Mouse (Mus musculus) heart, embryonic 10.5 days (tissue): ENCODE data around the gene Il10rb. TPM values are rescaled to one million over a fixed set of nuclear protein-coding genes. Genes with fewer than 3 reads are reported as not detected.

Experiments used
- DNase-seq: peaks from one replicate; pipeline ENCODE4 v3.0.0-alpha.2; 2017; ENCODE audit warnings: low spot score
- H3K27ac ChIP-seq: fragments of 300-500 bp; sonication (generic); 2 replicates; pipeline ENCODE4 v1.5.1; 2016; ENCODE audit warnings: mild to moderate bottlenecking
- H3K27me3 ChIP-seq: fragments of 300-500 bp; sonication (generic); 2 replicates; pipeline ENCODE4 v1.6.1; 2016; ENCODE audit warnings: mild to moderate bottlenecking; ENCODE audit not compliant: poor library complexity, insufficient read depth, severe bottlenecking
- H3K36me3 ChIP-seq: fragments of 300-500 bp; sonication (generic); 2 replicates; pipeline ENCODE4 v1.6.1; 2016; ENCODE audit warnings: mild to moderate bottlenecking, moderate library complexity
- H3K4me1 ChIP-seq: fragments of 300-500 bp; sonication (generic); 2 replicates; pipeline ENCODE4 v1.6.1; 2016; ENCODE audit warnings: mild to moderate bottlenecking
- H3K4me3 ChIP-seq: fragments of 300-500 bp; sonication (generic); 2 replicates; pipeline ENCODE4 v1.5.1; 2016; ENCODE audit warnings: mild to moderate bottlenecking, moderate library complexity
- H3K9me3 ChIP-seq: fragments of 300-500 bp; sonication (generic); 2 replicates; pipeline ENCODE4 v1.6.1; 2016; ENCODE audit warnings: mild to moderate bottlenecking, moderate library complexity
- WGBS: fragments of 180-500 bp; shearing (Covaris S2); methylation state at CpG from one replicate; pipeline ENCODE4 v1.1.7; 2016; 5-methylcytosine and 5-hydroxymethylcytosine counted together
- polyA plus RNA-seq: library from polyadenylated mRNA; unstranded; fragments of >200 nt; fragmentation: Nextera tagmentation; extraction: Ambion mirVana; gene quantifications from 2 replicates; pipeline ENCODE4 v1.2.1, GENCODE M21; 2016

Il10rb gene
- polyA plus RNA-seq, 1 experiment from 2014 or later: 29.6 TPM

- H3K9me3 ChIP-seq: no peaks in the 10 kb centered on the region
- no peak overlapping the region for H3K4me3 ChIP-seq
- peaks cover 69% of the 10 kb centered on the region for H3K36me3 ChIP-seq
- H3K4me1 ChIP-seq: no peaks in the 10 kb centered on the region
- no peaks in the 10 kb centered on the region for H3K27me3 ChIP-seq
- no peak overlapping the region for H3K27ac ChIP-seq
- no peak for DNase-seq
- 81% methylated on average over 3 of the region's 3 CpGs for WGBS
Observed at GRCm38 (mm10) chr16:91387121-91387486, 18.9 kb upstream of the Il10rb start.

DNA sequence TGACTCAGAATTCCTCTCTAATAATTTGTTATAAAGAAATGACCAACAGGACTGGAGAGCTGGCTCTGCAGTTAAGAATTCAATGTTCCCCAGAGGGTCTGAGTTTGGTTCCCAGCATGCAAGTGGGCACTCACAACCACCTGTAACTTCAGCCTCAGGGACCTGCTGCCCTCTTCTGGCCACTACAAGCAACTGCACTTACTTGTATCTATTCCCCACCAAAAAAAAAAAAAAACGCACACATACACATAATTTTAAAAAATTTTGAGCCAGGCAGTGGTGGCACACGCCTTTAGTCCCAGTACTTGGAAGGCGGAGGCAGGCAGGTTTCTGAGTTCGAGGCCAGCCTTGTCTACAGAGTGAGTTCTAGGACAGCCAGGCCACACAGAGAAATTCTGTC lies 15.9 kb upstream of the Il10rb start:
- Histone ChIP-seq H3K4me1 (0 out of 2 replicates have a peak, but pooled peaks cover 3% of the 10 kb centered on the region), H3K9me3 (no peaks in the 10 kb centered on the region), H3K27me3 (no peaks in the 10 kb centered on the region), H3K27ac (no peak overlapping the region), H3K4me3 (no peak overlapping the region), H3K36me3 (peaks cover 81% of the 10 kb centered on the region)
- no peak for DNase-seq
- WGBS: 89% methylated on average over 4 of the region's 4 CpGs

GRCm38 (mm10) chr16:91391421-91391820 lies 14.5 kb upstream of the Il10rb start, which contains the start of gene Gm21970:
TSS of gene Gm21970 (plus strand) at chr16:91391721.
- Histone ChIP-seq H3K4me1 (0 out of 2 replicates have a peak, but pooled peaks cover 3% of the 10 kb centered on the region), H3K4me3 (no peak within 1 kb of the TSS), H3K27me3 (no peaks in the 10 kb centered on the region), H3K27ac (no peak within 1 kb of the TSS), H3K9me3 (no peaks in the 10 kb centered on the region), H3K36me3 (peaks cover 85% of the 10 kb centered on the region)
- DNase-seq: no peak
- 87% methylated on average over 5 of the region's 5 CpGs for WGBS

GRCm38 (mm10) chr16:91394826-91395410 lies 11.0 kb upstream of the Il10rb start:
- no peaks in the 10 kb centered on the region for H3K9me3 ChIP-seq
- no peak overlapping the region for H3K4me3 ChIP-seq
- peaks cover 63% of the 10 kb centered on the region for H3K36me3 ChIP-seq
- H3K27ac ChIP-seq: no peak overlapping the region
- H3K27me3 ChIP-seq: no peaks in the 10 kb centered on the region
- DNase-seq: no peak
- 64% methylated on average over 4 of the region's 4 CpGs for WGBS
- 0 out of 2 replicates have a peak, but pooled peaks cover 5% of the 10 kb centered on the region for H3K4me1 ChIP-seq

GRCm38 (mm10) chr16:91395633-91396392 lies 10.2 kb upstream of the Il10rb start:
- Histone ChIP-seq H3K36me3 (peaks cover 59% of the 10 kb centered on the region), H3K27ac (no peak overlapping the region), H3K4me3 (no peak overlapping the region), H3K27me3 (no peaks in the 10 kb centered on the region), H3K9me3 (no peaks in the 10 kb centered on the region), H3K4me1 (0 out of 2 replicates have a peak, but pooled peaks cover 5% of the 10 kb centered on the region)
- no peak for DNase-seq
- 52% methylated on average over 8 of the region's 8 CpGs for WGBS

GRCm38 (mm10) chr16:91396844-91397537 lies 9.0 kb upstream of the Il10rb start:
- Histone ChIP-seq H3K27ac (no peak overlapping the region), H3K9me3 (no peaks in the 10 kb centered on the region), H3K4me1 (0 out of 2 replicates have a peak, but pooled peaks cover 5% of the 10 kb centered on the region), H3K4me3 (no peak overlapping the region), H3K36me3 (peaks cover 53% of the 10 kb centered on the region), H3K27me3 (no peaks in the 10 kb centered on the region)
- 36% methylated on average over 10 of the region's 10 CpGs for WGBS
- no peak for DNase-seq

- Histone ChIP-seq H3K36me3 (peaks cover 46% of the 10 kb centered on the region), H3K4me3 (no peak overlapping the region), H3K27ac (no peak overlapping the region), H3K9me3 (no peaks in the 10 kb centered on the region), H3K4me1 (0 out of 2 replicates have a peak, but pooled peaks cover 5% of the 10 kb centered on the region), H3K27me3 (no peaks in the 10 kb centered on the region)
- 90% methylated on average over 12 of the region's 12 CpGs for WGBS
- DNase-seq: no peak
Observed at GRCm38 (mm10) chr16:91398030-91398429, 7.9 kb upstream of the Il10rb start.

DNA sequence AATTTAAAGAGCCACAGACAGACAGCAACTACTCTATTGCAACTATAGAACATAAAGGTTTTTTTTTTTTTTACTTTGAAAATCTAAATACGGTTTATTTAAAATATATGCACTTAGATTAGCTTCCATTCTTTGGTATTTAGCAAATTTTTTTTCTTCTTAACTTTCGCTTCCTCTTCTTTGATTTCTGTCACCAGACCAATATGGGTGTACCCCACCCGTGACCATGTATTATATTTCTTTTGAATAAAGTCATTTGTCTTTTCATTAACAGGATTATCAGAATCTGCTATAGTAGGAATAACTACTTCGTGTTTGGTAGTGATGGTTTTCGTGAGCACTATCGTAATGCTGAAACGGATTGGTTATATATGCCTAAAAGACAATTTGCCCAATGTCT lies 7.0 kb upstream of the Il10rb start:
- Histone ChIP-seq H3K27me3 (no peaks in the 10 kb centered on the region), H3K36me3 (peaks cover 46% of the 10 kb centered on the region), H3K27ac (no peak overlapping the region), H3K9me3 (no peaks in the 10 kb centered on the region), H3K4me1 (0 out of 2 replicates have a peak, but pooled peaks cover 5% of the 10 kb centered on the region), H3K4me3 (no peak overlapping the region)
- DNase-seq: no peak
- 93% methylated on average over 7 of the region's 7 CpGs for WGBS

GRCm38 (mm10) chr16:91401569-91402165 lies 4.3 kb upstream of the Il10rb start:
- Histone ChIP-seq H3K27ac (no peak overlapping the region), H3K9me3 (no peaks in the 10 kb centered on the region), H3K36me3 (peaks cover 32% of the 10 kb centered on the region), H3K4me3 (no peak overlapping the region), H3K4me1 (peaks cover 14% of the 10 kb centered on the region), H3K27me3 (no peaks in the 10 kb centered on the region)
- no peak for DNase-seq
- 83% methylated on average over 6 of the region's 6 CpGs for WGBS

DNA sequence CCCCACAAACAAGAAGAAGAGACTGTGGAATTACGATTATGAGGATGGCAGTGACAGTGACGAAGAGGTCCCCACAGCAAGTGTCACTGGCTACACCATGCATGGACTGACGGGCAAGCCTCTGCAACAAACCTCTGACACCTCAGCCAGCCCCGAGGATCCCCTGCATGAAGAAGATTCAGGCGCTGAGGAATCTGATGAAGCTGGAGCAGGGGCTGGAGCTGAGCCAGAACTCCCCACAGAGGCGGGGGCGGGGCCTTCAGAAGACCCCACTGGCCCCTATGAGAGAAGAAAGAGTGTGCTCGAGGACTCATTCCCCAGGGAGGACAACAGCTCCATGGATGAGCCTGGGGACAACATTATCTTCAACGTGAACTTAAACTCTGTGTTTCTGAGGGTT lies 2.2 kb upstream of the Il10rb start:
- WGBS: 67% methylated on average over 9 of the region's 9 CpGs

GRCm38 (mm10) chr16:91404187-91404586 lies 1.8 kb upstream of the Il10rb start:
- Histone ChIP-seq H3K36me3 (peaks cover 27% of the 10 kb centered on the region), H3K27ac (no peak overlapping the region), H3K9me3 (no peaks in the 10 kb centered on the region), H3K4me1 (peaks cover 31% of the 10 kb centered on the region), H3K4me3 (no peak overlapping the region), H3K27me3 (no peaks in the 10 kb centered on the region)
- WGBS: 92% methylated on average over 8 of the region's 8 CpGs
- no peak for DNase-seq

More for the DNA sequence above, 2.2 kb upstream of the Il10rb start:
- peaks cover 27% of the 10 kb centered on the region for H3K36me3 ChIP-seq
- no peak overlapping the region for H3K27ac ChIP-seq
- H3K4me3 ChIP-seq: no peak overlapping the region
- H3K9me3 ChIP-seq: no peaks in the 10 kb centered on the region
- H3K4me1 ChIP-seq: peaks cover 27% of the 10 kb centered on the region
- DNase-seq: no peak
- H3K27me3 ChIP-seq: no peaks in the 10 kb centered on the region

GRCm38 (mm10) chr16:91404828-91405577 lies 961 bp upstream of the Il10rb start:
- 66% methylated on average over 10 of the region's 10 CpGs for WGBS
- H3K27me3 ChIP-seq: no peaks in the 10 kb centered on the region
- H3K36me3 ChIP-seq: peaks cover 28% of the 10 kb centered on the region
- no peak overlapping the region for H3K27ac ChIP-seq
- no peaks in the 10 kb centered on the region for H3K9me3 ChIP-seq
- H3K4me3 ChIP-seq: no peak overlapping the region
- H3K4me1 ChIP-seq: peaks cover 33% of the 10 kb centered on the region
- DNase-seq: no peak
